Mouse (Mus musculus): ENCODE measurements around the gene Lrriq4. TPM values are rescaled to one million over a fixed set of nuclear protein-coding genes. Genes with fewer than 3 reads are reported as not detected.
"Not testable (repeated sequence)": the region's sequence is repeated elsewhere in the genome, so short reads cannot be mapped to it uniquely, and the experiment has no call there.

The Lrriq4 gene
- total RNA-seq, 1 experiment from 2014 or later, result not detected

DNA sequence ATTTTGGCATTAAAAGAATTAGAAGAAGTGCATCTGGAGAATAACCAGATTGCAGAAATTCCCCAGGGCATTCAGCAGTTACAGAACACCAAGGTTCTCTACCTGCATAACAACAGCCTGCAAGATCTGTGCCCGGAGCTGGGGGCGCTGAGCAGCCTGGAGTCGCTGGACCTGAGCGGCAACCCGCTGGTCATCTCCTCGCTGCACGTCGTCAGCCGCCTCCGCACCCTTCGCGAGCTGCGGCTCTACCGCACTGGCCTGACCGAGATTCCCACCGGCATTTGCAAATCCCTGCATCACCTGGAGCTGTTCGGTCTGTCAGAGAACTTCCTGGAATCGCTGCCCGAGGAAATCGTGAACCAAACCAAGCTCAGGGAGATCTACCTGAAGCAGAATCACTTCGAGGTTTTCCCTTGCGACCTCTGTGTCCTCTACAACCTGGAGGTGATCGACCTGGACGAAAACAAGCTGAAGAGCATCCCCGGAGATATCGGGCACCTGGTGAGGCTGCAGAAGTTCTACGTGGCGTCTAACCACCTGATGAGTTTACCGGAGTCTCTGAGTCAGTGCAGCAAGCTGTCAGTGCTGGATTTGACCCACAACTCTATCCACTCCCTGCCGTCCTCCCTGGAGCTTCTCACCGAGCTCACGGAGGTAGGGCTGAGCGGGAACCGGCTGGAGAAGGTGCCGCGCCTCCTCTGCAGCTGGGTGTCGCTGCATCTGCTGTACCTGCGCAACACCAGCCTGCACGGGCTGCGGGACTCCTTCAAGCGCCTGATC is 5.9 kb downstream of the Lrriq4 start:
- no peak for ATAC-seq (replicated peaks; ENCODE audit: insufficient number of reproducible peaks, low FRiP score, low TSS enrichment, poor library complexity, severe bottlenecking)

DNA sequence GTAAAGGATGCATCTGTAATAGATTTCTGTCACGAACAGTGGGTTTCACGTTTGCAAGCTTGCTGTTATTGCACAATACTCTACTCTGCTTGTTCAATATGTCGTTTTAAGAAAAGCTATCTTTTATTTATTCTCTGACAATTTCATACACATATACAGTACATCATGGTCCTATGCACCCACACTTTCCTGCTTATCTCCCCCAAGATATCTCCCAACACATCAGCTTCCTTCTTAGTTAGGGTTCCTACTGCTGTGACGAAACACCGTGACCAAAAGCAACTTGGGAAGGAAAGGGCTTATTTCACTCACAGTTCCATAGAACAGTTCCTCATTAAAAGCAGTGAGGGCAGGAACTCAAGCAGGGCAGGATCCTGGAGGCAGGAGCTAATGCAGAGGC is 11.6 kb downstream of the Lrriq4 start:
- ATAC-seq (replicated peaks; ENCODE audit: insufficient number of reproducible peaks, low FRiP score, low TSS enrichment, poor library complexity, severe bottlenecking), result no peak

DNA sequence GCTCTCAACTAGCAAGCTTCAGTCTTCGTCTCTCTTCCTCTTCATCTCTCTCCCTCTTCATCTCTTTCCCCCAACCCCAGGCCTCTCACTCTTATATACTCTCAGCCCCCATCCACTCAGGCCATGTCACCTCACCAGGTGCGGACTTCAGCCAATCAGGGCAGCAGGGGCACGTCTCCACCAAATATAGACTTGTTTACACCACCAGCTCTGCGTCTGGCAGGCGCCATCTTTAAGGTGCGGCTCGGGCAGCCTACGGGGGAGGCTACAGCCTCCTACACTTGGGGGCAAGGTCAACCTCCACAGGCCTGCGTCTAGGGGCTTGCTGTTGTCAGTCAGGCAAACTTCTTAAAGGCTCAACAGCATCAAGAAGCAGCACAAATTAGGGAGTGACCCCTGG is 14.2 kb downstream of the Lrriq4 start:
- no peak for ATAC-seq (replicated peaks; ENCODE audit: insufficient number of reproducible peaks, low FRiP score, low TSS enrichment, poor library complexity, severe bottlenecking)

DNA sequence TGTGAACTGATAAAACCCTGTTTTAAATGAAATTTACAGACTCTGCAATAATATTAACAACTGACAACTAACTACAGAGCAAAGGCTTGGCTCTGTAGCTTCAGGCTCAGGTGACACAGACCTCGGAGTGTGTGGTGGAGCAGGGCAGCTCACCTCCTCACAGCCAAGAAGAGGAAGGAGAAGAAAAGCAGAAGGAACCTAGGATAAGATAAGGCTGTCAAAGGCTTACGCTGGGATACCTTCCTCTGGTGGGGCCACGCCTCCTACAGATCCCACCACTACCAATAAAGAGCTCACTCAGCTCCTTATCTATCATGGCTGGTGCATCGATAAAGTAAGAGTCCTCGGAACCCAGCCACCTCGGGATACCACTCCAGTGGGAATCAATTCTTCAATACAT is 38.9 kb downstream of the Lrriq4 start:
- ATAC-seq (replicated peaks; ENCODE audit: insufficient number of reproducible peaks, low FRiP score, low TSS enrichment, poor library complexity, severe bottlenecking), result no peak

DNA sequence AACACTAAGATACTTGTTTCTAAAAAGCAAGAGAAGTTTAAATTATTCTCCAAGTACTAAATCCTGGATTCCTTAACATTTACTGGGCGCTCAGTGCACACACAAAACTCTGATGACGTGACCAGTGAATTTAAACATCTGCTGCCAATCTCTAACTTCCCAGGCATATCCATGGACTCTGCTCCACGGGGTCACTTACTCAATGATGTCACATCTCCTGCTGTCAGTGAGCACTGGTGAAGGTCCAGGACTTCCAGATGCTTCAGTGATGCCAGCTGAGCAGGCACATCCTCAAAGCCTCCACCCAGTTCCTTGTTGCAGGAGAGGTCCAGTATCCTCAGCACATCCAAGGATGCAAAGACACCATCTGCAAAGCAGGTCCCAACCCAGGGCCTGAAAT is 42.9 kb downstream of the Lrriq4 start:
- ATAC-seq (replicated peaks; ENCODE audit: insufficient number of reproducible peaks, low FRiP score, low TSS enrichment, poor library complexity, severe bottlenecking), result no peak

DNA sequence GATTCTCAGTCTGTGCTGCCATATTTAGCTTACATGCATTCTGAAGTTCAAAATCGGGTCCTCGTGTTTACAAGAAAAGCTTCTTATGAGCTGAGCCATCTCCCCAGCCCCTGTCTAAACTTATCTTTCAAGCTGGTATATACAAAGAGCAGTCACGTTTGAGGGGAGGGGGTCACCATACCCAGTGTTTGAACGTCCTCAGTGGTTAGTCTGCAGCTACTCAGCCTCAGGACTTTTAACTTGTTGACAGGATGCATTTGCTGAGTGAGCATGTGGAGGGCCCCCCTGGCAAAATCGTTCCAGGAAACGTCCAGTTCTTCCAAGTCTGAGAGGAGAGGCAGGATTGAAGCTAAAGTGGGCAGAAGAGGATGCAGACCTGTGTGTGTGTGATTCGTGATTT is 46.7 kb downstream of the Lrriq4 start:
- no peak for ATAC-seq (replicated peaks; ENCODE audit: insufficient number of reproducible peaks, low FRiP score, low TSS enrichment, poor library complexity, severe bottlenecking)

DNA sequence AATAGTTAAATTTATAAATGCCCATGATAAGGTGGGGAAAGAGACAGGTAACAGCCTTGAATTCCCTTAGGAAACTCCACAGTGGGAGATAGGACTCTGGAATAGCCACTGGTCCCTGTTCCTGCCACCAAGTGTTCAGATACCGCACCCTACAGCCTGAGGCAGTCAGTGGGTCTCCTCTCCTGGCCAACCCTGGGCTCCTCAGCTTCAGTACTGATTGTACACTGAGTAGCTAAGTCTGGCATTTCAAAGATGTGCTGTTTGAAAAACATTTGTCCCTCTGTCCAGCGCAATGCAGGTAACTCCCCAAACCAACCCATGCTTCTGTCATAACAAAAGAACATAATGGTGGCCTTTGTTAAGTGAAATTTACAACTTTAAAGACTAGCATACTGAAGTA is 51.4 kb downstream of the Lrriq4 start:
- ATAC-seq (replicated peaks; ENCODE audit: insufficient number of reproducible peaks, low FRiP score, low TSS enrichment, poor library complexity, severe bottlenecking), result no peak

DNA sequence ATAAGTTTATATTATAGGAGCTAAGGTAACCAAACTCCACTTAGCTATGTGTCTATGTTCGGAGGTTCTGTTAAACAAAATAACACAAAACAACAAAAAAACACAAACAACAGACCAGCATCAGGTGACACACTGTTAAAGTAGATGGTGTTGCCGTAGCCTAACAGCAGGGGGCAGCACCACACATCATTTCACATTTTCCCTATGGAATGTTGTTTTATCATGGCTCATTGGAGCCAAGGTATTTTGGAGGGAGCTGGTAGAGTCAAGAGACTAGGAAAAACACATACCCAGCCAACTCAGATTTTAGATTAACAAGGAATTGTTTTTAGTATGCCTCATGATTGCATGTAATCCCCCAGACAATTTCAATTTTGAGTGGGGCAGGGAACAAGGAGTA is 52.0 kb downstream of the Lrriq4 start:
- no peak for ATAC-seq (replicated peaks; ENCODE audit: insufficient number of reproducible peaks, low FRiP score, low TSS enrichment, poor library complexity, severe bottlenecking)

DNA sequence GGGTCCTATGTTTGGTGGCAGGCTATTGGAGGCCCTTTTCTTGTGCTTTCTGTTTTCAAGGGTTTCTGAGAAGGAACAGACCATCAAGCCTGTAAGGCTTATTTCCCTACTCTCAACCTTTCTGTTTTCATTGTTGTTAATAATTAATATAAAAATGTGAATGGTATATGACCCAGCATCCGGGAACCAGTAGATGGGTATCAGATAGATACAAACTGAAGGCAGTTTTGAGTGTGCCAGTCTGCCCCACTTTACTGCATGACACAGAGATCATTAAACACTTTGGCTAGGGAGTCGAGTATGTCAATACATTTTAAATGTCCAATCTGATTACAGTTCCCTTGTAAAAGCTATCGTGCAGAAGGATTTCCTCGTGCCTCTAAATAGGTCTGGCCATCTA is 53.6 kb downstream of the Lrriq4 start:
- no peak for ATAC-seq (replicated peaks; ENCODE audit: insufficient number of reproducible peaks, low FRiP score, low TSS enrichment, poor library complexity, severe bottlenecking)

DNA sequence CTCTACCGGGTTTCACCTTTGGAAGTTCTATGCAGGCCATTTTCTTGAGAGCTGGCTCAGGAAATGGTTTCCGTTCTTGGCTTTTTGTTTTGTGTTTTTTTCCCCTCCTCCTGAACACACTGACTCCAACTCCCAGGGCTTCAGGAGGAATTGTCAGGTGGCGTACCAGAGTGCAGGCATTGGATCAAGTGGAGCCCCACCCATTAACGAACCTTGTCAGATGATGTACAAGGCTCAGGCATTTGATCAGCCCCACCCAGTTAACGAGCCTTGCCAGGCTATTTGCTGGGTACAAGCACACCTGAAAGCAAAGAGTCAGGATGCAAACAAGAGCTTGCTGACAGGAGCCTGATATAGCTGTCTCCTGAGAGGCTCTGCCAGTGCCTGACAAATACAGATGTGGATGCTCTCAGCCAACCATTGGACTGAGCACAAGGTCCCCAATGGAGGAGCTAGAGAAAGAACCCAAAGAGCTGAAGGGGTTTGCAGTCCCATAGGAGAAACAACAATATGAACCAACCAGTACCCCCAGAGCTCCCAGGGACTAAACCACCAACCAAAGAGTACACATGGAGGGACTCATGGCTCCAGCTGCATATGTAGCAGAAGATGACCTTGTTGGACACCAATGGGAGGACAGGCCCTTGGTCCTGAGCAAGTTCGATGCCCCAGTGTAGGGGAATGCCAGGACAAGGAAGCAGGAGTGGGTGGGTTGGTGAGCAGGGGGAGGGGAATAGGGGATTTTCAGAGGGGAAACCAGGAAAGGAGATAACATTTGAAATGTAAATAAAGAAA is 55.6 kb downstream of the Lrriq4 start, which contains the start of gene Lrrc31:
Gene Lrrc31, minus strand, starts transcription at position 133 of the 795 bp plus-strand sequence.
- not testable (repeated sequence) for ATAC-seq (replicated peaks; ENCODE audit: insufficient number of reproducible peaks, low FRiP score, low TSS enrichment, poor library complexity, severe bottlenecking)

DNA sequence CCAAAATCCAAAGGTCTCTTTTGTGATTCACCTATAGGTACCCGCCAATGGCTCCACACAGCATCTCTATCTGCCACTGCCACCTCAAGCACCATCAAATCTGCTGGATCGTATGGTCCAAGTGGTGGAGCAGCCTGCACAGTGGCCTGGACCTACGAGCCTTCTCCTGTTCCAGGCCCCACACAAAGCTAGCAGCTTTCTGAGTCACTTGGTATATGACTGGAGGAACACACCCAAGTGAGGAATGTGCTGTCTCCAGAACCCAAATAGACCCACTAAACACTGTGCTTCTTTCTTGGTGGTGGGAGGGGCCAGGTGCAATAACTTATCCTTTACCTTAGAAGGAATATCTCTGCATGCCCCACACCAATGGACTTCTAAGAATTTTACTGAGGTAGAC is 61.7 kb downstream of the Lrriq4 start:
- no peak for ATAC-seq (replicated peaks; ENCODE audit: insufficient number of reproducible peaks, low FRiP score, low TSS enrichment, poor library complexity, severe bottlenecking)

DNA sequence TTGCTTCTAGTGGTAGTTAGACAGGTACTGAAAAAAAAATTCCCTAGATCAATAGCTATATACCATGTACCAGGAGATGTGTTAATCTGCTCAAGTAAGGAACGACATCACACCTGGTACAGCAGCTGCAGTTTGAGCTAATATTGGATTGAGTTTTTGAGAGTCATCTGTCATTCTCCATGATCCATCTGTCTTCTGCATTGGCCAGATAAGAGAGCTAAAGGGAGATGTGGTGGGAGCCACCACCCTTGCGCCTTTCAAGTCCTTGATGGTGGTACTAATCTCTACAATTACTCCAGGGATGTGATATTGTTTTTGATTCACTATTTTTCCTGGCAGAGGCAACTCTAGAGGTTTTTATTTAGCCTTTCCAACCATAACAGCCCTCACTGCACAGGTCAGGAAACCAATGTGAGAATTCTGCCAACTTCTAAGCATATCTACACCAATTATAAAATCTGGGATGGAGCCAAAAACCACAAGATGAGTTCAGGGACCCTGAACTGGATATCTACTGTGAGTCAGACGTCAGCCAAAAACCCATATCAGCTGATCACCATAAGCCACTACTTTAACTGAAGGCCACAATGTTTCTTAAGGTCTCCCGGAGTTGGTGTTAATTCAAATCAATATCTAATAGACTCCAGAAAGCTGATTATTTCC is 62.4 kb downstream of the Lrriq4 start:
- ATAC-seq (replicated peaks; ENCODE audit: insufficient number of reproducible peaks, low FRiP score, low TSS enrichment, poor library complexity, severe bottlenecking), result no peak

DNA sequence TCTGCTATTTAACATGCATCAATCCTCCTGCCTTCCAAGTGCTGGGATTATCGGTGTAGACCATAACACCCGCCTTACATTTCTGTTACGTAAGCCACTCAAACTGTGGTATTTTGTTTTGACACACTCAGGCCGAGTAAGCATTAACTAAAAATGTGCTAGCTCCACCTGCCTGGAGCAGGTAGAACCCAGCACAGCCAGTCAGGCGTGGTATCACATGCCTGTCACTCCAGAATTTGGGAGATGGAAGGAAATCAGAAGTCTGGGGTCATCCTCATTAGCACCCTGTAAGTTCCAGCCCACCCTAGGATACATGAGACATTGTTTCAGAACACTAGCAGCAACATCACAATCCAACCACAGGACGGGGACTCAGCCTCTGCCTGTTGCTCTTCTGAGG is 65.9 kb downstream of the Lrriq4 start:
- ATAC-seq (replicated peaks; ENCODE audit: insufficient number of reproducible peaks, low FRiP score, low TSS enrichment, poor library complexity, severe bottlenecking), result no peak

DNA sequence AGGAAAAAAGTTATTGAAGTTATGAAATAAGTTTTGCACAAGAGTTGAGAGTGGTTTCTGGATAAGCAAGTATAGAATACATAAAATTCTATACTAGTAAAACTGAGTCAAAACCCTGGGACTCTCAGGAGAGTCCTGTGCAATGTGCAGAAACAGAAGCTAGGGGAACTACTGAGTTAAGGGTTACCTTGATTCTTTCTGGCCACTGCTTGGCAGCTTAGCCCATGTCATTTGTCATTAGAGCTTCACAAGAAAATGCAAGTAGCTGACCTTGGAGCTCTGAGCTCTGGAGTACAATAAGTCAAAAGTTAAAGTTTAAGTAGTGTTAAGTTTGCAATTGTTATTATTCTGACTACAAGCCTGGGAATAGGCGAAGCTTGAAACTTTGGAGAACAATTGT is 69.0 kb downstream of the Lrriq4 start:
- no peak for ATAC-seq (replicated peaks; ENCODE audit: insufficient number of reproducible peaks, low FRiP score, low TSS enrichment, poor library complexity, severe bottlenecking)

DNA sequence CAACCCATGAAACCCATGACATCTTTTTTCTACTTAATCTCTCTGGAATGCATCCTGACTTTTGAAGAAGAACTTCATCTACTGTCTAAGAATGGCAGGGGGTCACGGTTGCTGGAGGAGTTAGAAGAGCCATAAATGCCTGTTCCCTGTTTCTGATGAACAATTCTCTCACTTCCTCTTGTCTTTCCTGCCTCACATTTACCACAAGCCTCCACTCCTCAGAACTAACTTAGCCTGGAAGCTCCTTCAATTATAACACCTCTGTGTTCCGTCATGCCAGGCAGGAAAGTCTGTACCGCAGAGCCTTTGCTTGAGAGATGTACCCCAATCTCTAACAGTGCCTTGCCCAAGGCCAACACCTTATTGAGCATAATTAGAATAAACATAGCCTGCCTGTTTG is 74.3 kb downstream of the Lrriq4 start:
- no peak for ATAC-seq (replicated peaks; ENCODE audit: insufficient number of reproducible peaks, low FRiP score, low TSS enrichment, poor library complexity, severe bottlenecking)

Other genes starting within 250 kb of the Lrriq4 start
- not detected in 3 replicates for gene Mecom, start 96.5 kb upstream of the Lrriq4 start, total RNA-seq (2017)
- gene Actrt3, start 44.6 kb upstream of the Lrriq4 start, total RNA-seq (2017), result 1.1 TPM in 1 of 3 replicates, not detected in the others
- gene Mynn, start 42.4 kb upstream of the Lrriq4 start, total RNA-seq (2017), result 32.7 to 46.4 TPM (median 44.5 TPM) in 3 replicates
- gene Lrrc34, start 3.4 kb downstream of the Lrriq4 start, total RNA-seq (2017), result not detected in 3 replicates
- not detected in 3 replicates for gene Lrrc31, start 55.3 kb downstream of the Lrriq4 start, total RNA-seq (2017)
- gene Samd7, start 101.8 kb downstream of the Lrriq4 start, total RNA-seq (2017), result not detected in 3 replicates
- 127 to 145 TPM (median 128 TPM) in 3 replicates for gene Sec62, start 148.4 kb downstream of the Lrriq4 start, total RNA-seq (2017)
- gene Gpr160, start 211.4 kb downstream of the Lrriq4 start, total RNA-seq (2017), result 6.4 to 17.2 TPM (median 9.5 TPM) in 3 replicates

Data from monocyte, adult 5-6 weeks (primary cell).